Comparison of ENCODE assay signal across 9 mouse cellular contexts in genomic region chr6:14207509-14207908, GRCm38 (mm10).
DNase-seq lines count a peak whose midpoint lies in the region; ATAC-seq lines count a peak whose summit lies in the region.
"Had no signal": no experiment of that assay in that cellular context is flagged by ENCODE, and none has a peak within 500 bp of the region (broad histone marks: within the 10 kb centered on the region; RNA-seq: fewer than 3 reads in every experiment).

No protein-coding gene starts in this region.

- H3K9ac ChIP-seq in hindbrain, embryonic 13.5 days, result no peak overlapping the region
- H3K9ac ChIP-seq in midbrain, embryonic 11.5 days (ENCODE audit: low read length), result no peak overlapping the region
- H3K9ac ChIP-seq: limb, embryonic 12.5 days had no signal

- no peak overlapping the region for H3K27ac ChIP-seq in hindbrain, embryonic 13.5 days
- H3K27ac ChIP-seq in midbrain, embryonic 11.5 days (ENCODE audit: low read depth, low read length), result no peak overlapping the region
- H3K27ac ChIP-seq: limb, embryonic 12.5 days had no signal

- H3K27me3 ChIP-seq in hindbrain, embryonic 13.5 days, result no peaks in the 10 kb centered on the region
- H3K27me3 ChIP-seq in midbrain, embryonic 11.5 days (ENCODE audit: control insufficient read depth, insufficient read depth, low read length), result no peaks in the 10 kb centered on the region
- H3K27me3 ChIP-seq: limb, embryonic 12.5 days had no signal

- WGBS in hindbrain, embryonic 13.5 days, result 12% methylated on average over 2 of the region's 2 CpGs
- WGBS in midbrain, embryonic 11.5 days, result 15% methylated on average over 2 of the region's 2 CpGs

- H3K4me2 ChIP-seq in hindbrain, embryonic 13.5 days, result no peak overlapping the region
- H3K4me2 ChIP-seq in midbrain, embryonic 11.5 days, result no peak overlapping the region
- H3K4me2 ChIP-seq: limb, embryonic 12.5 days had no signal

- H3K36me3 ChIP-seq in hindbrain, embryonic 13.5 days, result no peaks in the 10 kb centered on the region
- no peaks in the 10 kb centered on the region for H3K36me3 ChIP-seq in midbrain, embryonic 11.5 days (ENCODE audit: control insufficient read depth, insufficient read depth, low read length)
- H3K36me3 ChIP-seq: limb, embryonic 12.5 days had no signal

- ATAC-seq in common myeloid progenitor, adult 5-6 weeks (replicated peaks; ENCODE audit: low read depth, poor library complexity, severe bottlenecking), result peak; percentile 99
- ATAC-seq in hindbrain, embryonic 13.5 days (ENCODE audit: low FRiP score), result peak; percentile 71; the same call in 1 of the 2 replicates
- peak; percentile 85 for ATAC-seq in midbrain, embryonic 11.5 days (ENCODE audit: low FRiP score)

- no peaks in the 10 kb centered on the region for H3K4me1 ChIP-seq in hindbrain, embryonic 13.5 days (replicated peaks)
- H3K4me1 ChIP-seq in midbrain, embryonic 11.5 days (ENCODE audit: control insufficient read depth, insufficient read depth, low read length), result no peaks in the 10 kb centered on the region
- H3K4me1 ChIP-seq: limb, embryonic 12.5 days had no signal

- no peak overlapping the region for H3K4me3 ChIP-seq in hindbrain, embryonic 13.5 days
- H3K4me3 ChIP-seq in midbrain, embryonic 11.5 days (ENCODE audit: low read depth, low read length), result no peak overlapping the region
- H3K4me3 ChIP-seq: limb, embryonic 12.5 days had no signal

- H3K9me3 ChIP-seq in hindbrain, embryonic 13.5 days, result no peaks in the 10 kb centered on the region
- no peaks in the 10 kb centered on the region for H3K9me3 ChIP-seq in midbrain, embryonic 11.5 days (ENCODE audit: control insufficient read depth, low read length)
- H3K9me3 ChIP-seq: limb, embryonic 12.5 days had no signal

- peak; percentile 27 for DNase-seq in gastrocnemius, postnatal 10 days
- no peak for DNase-seq in gastrocnemius, postnatal 25 days
- peak; percentile 13 for DNase-seq in WW6 (ENCODE audit: low read depth, low spot score)
- DNase-seq in layer of hippocampus, postnatal 25 days (ENCODE audit: extremely low spot score in 1 of 2, low spot score in 1 of 2), result peak; percentile 28 to 66
- peak; percentile 93 for DNase-seq in midbrain, embryonic 11.5 days (ENCODE audit: low spot score, missing footprints)
- DNase-seq in spleen, postnatal 36 days (ENCODE audit: low spot score in 2 of 2), result peak; percentile 3
